Mouse (Mus musculus): ENCODE measurements around the gene Traf3ip2. TPM values are rescaled to one million over a fixed set of nuclear protein-coding genes. Genes with fewer than 3 reads are reported as not detected.

Gene Traf3ip2
- 16.2 and 44.6 TPM in 2 replicates for polyA plus RNA-seq (2012; rRNA removed; ENCODE audit: low replicate concordance)

GRCm38 (mm10) chr10:39612633-39612988 lies at the start of gene Traf3ip2:
Gene Traf3ip2, plus strand, starts transcription at chr10:39612934.

Other genes starting within 250 kb of the Traf3ip2 start
- gene Fyn, start 244.1 kb upstream of the Traf3ip2 start, polyA plus RNA-seq (2012; rRNA removed; ENCODE audit: low replicate concordance) = 30.2 and 63.8 TPM in 2 replicates
- 14.1 and 100 TPM in 2 replicates for gene Rev3l, start 119.2 kb downstream of the Traf3ip2 start, polyA plus RNA-seq (2012; rRNA removed; ENCODE audit: low replicate concordance)

Measured in subcutaneous adipose tissue, adult 2 months (tissue).